Mouse (Mus musculus): Measurements from ENCODE around the gene Clec16a. TPM values are rescaled to one million over a fixed set of nuclear protein-coding genes. Genes with fewer than 3 reads are reported as not detected.

The Clec16a gene
- polyA plus RNA-seq, 1 experiment from 2014 or later = 13.9 TPM

- no peaks in the 10 kb centered on the region for H3K36me3 ChIP-seq (ENCODE audit: inconsistent target)
- H3K79me2 ChIP-seq (ENCODE audit: inconsistent target) = no peaks in the 10 kb centered on the region
- no peak overlapping the region for H3K4me3 ChIP-seq (ENCODE audit: inconsistent target)
- WGBS (ENCODE audit: missing documents) = 45% methylated on average over 4 of the region's 4 CpGs
- H3K27ac ChIP-seq = no peak overlapping the region
Measured at GRCm38 (mm10) chr16:10767158-10767557, 222.0 kb downstream of the Clec16a start.

GRCm38 (mm10) chr16:10768821-10769220 is 223.7 kb downstream of the Clec16a start:
- 8% methylated on average over 9 of the region's 9 CpGs for WGBS (ENCODE audit: missing documents)
- Histone ChIP-seq H3K4me3 (ENCODE audit: inconsistent target) (no peak overlapping the region), H3K27ac (no peak overlapping the region)

GRCm38 (mm10) chr16:10769661-10770060 is 224.5 kb downstream of the Clec16a start:
- H3K36me3 ChIP-seq (ENCODE audit: inconsistent target) = no peaks in the 10 kb centered on the region
- no peak overlapping the region for H3K27ac ChIP-seq
- H3K4me3 ChIP-seq (ENCODE audit: inconsistent target) = no peak overlapping the region
- no peaks in the 10 kb centered on the region for H3K79me2 ChIP-seq (ENCODE audit: inconsistent target)
- WGBS (ENCODE audit: missing documents) = 31% methylated on average over 2 of the region's 2 CpGs

More at GRCm38 (mm10) chr16:10768821-10769220, 223.7 kb downstream of the Clec16a start:
- Histone ChIP-seq H3K36me3 (ENCODE audit: inconsistent target) (no peaks in the 10 kb centered on the region), H3K79me2 (ENCODE audit: inconsistent target) (no peaks in the 10 kb centered on the region)

- no peak overlapping the region for H3K27ac ChIP-seq
- H3K36me3 ChIP-seq (ENCODE audit: inconsistent target) = no peaks in the 10 kb centered on the region
- no peaks in the 10 kb centered on the region for H3K79me2 ChIP-seq (ENCODE audit: inconsistent target)
- H3K4me3 ChIP-seq (ENCODE audit: inconsistent target) = no peak overlapping the region
- 52% methylated on average over 4 of the region's 4 CpGs for WGBS (ENCODE audit: missing documents)
Measured at GRCm38 (mm10) chr16:10770531-10771325, 225.6 kb downstream of the Clec16a start.

- H3K4me3 ChIP-seq (ENCODE audit: inconsistent target) = no peak overlapping the region
- WGBS (ENCODE audit: missing documents) = 75% methylated on average over 19 of the region's 19 CpGs
- H3K27ac ChIP-seq = no peak overlapping the region
- H3K79me2 ChIP-seq (ENCODE audit: inconsistent target) = no peaks in the 10 kb centered on the region
- H3K36me3 ChIP-seq (ENCODE audit: inconsistent target) = no peaks in the 10 kb centered on the region
Measured at GRCm38 (mm10) chr16:10771769-10772510, 226.8 kb downstream of the Clec16a start.

- Histone ChIP-seq H3K27ac (no peak overlapping the region), H3K36me3 (ENCODE audit: inconsistent target) (no peaks in the 10 kb centered on the region), H3K4me3 (ENCODE audit: inconsistent target) (no peak overlapping the region), H3K79me2 (ENCODE audit: inconsistent target) (no peaks in the 10 kb centered on the region)
- WGBS (ENCODE audit: missing documents) = 98% methylated on average over 8 of the region's 8 CpGs
Measured at GRCm38 (mm10) chr16:10773543-10773942, 228.4 kb downstream of the Clec16a start.

GRCm38 (mm10) chr16:10774726-10775125 is 229.6 kb downstream of the Clec16a start:
- Histone ChIP-seq H3K79me2 (ENCODE audit: inconsistent target) (no peaks in the 10 kb centered on the region), H3K36me3 (ENCODE audit: inconsistent target) (no peaks in the 10 kb centered on the region), H3K4me3 (ENCODE audit: inconsistent target) (no peak overlapping the region), H3K27ac (no peak overlapping the region)
- 58% methylated on average over 4 of the region's 4 CpGs for WGBS (ENCODE audit: missing documents)

- H3K27ac ChIP-seq = no peak overlapping the region
- H3K36me3 ChIP-seq (ENCODE audit: inconsistent target) = no peaks in the 10 kb centered on the region
- WGBS (ENCODE audit: missing documents) = 73% methylated on average over 7 of the region's 7 CpGs
- H3K79me2 ChIP-seq (ENCODE audit: inconsistent target) = no peaks in the 10 kb centered on the region
- no peak overlapping the region for H3K4me3 ChIP-seq (ENCODE audit: inconsistent target)
Measured at GRCm38 (mm10) chr16:10776322-10776721, 231.2 kb downstream of the Clec16a start.

- no peak overlapping the region for H3K27ac ChIP-seq
- 97% methylated on average over 5 of the region's 5 CpGs for WGBS (ENCODE audit: missing documents)
Measured at GRCm38 (mm10) chr16:10777579-10778160, 232.5 kb downstream of the Clec16a start.

GRCm38 (mm10) chr16:10780631-10781120 is 235.5 kb downstream of the Clec16a start:
- Histone ChIP-seq H3K4me3 (ENCODE audit: inconsistent target) (no peak overlapping the region), H3K27ac (no peak overlapping the region), H3K36me3 (ENCODE audit: inconsistent target) (no peaks in the 10 kb centered on the region), H3K79me2 (ENCODE audit: inconsistent target) (no peaks in the 10 kb centered on the region)
- WGBS (ENCODE audit: missing documents) = 96% methylated on average over 5 of the region's 5 CpGs

More at GRCm38 (mm10) chr16:10777579-10778160, 232.5 kb downstream of the Clec16a start:
- Histone ChIP-seq H3K36me3 (ENCODE audit: inconsistent target) (no peaks in the 10 kb centered on the region), H3K79me2 (ENCODE audit: inconsistent target) (no peaks in the 10 kb centered on the region), H3K4me3 (ENCODE audit: inconsistent target) (no peak overlapping the region)

GRCm38 (mm10) chr16:10781862-10782371 is 236.8 kb downstream of the Clec16a start:
- Histone ChIP-seq H3K36me3 (ENCODE audit: inconsistent target) (no peaks in the 10 kb centered on the region), H3K4me3 (ENCODE audit: inconsistent target) (no peak overlapping the region)
- WGBS (ENCODE audit: missing documents) = 86% methylated on average over 9 of the region's 9 CpGs

GRCm38 (mm10) chr16:10782377-10783151 is 237.4 kb downstream of the Clec16a start:
- Histone ChIP-seq H3K4me3 (ENCODE audit: inconsistent target) (no peak overlapping the region), H3K27ac (no peak overlapping the region), H3K79me2 (ENCODE audit: inconsistent target) (no peaks in the 10 kb centered on the region), H3K36me3 (ENCODE audit: inconsistent target) (no peaks in the 10 kb centered on the region)
- 61% methylated on average over 6 of the region's 6 CpGs for WGBS (ENCODE audit: missing documents)

More at GRCm38 (mm10) chr16:10781862-10782371, 236.8 kb downstream of the Clec16a start:
- Histone ChIP-seq H3K79me2 (ENCODE audit: inconsistent target) (no peaks in the 10 kb centered on the region), H3K27ac (no peak overlapping the region)

GRCm38 (mm10) chr16:10783152-10783434 is 238.0 kb downstream of the Clec16a start:
- Histone ChIP-seq H3K4me3 (ENCODE audit: inconsistent target) (no peak overlapping the region), H3K79me2 (ENCODE audit: inconsistent target) (no peaks in the 10 kb centered on the region), H3K36me3 (ENCODE audit: inconsistent target) (no peaks in the 10 kb centered on the region), H3K27ac (no peak overlapping the region)
- 30% methylated on average over 1 of the region's 1 CpGs for WGBS (ENCODE audit: missing documents)

- Histone ChIP-seq H3K27ac (no peak overlapping the region), H3K79me2 (ENCODE audit: inconsistent target) (no peaks in the 10 kb centered on the region), H3K4me3 (ENCODE audit: inconsistent target) (no peak overlapping the region), H3K36me3 (ENCODE audit: inconsistent target) (no peaks in the 10 kb centered on the region)
- WGBS (ENCODE audit: missing documents) = 75% methylated on average over 8 of the region's 8 CpGs
Measured at GRCm38 (mm10) chr16:10783451-10783850, 238.3 kb downstream of the Clec16a start.
